Mouse (Mus musculus): Measurements from ENCODE around the gene Gramd1a.

DNA sequence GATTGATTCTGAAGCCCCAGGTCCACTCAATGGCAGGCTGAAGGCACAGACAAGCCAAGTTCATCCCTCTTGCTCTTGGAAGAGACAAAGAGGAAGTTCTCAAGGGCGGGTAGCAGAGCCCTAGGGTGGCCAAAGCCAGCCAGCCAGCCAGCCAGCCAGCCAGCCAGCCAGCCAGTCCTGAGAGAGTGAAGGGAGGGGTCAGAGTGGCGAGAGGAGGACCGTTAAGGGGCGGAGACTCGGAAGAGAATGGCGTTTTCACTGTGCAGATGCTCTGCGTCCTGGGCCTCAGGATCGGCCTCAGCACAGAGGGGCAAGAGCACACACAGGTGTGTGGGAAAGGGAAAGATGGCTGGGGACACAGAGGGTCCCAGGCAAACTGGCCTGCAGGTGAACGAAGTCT, 6.9 kb downstream of the Gramd1a start:
- TF ChIP-seq CTCF (IDR thresholded peaks at IDR 0.05; ENCODE audit: low read depth, low read length) (no peak), POLR2A (IDR thresholded peaks at IDR 0.05; ENCODE audit: extremely low read depth, insufficient read depth, low read length) (no peak)
